Comparison of ENCODE assay signal across 8 mouse cellular contexts in genomic region chr5:118704148-118704547, GRCm38 (mm10).
A peak's percentile ranks its signal among the peaks of the same experiment; 100 is the strongest.
DNase-seq lines count a peak whose midpoint lies in the region; ATAC-seq and TF ChIP-seq lines count a peak whose summit lies in the region.

No protein-coding gene starts in this region.

- no peaks in the 10 kb centered on the region for H3K27me3 ChIP-seq in hindbrain, postnatal 0 days (ENCODE audit: insufficient read depth, low read length)
- H3K27me3 ChIP-seq in hindbrain, embryonic 13.5 days = no peaks in the 10 kb centered on the region
- H3K27me3 ChIP-seq in hindbrain, embryonic 12.5 days = no peaks in the 10 kb centered on the region

- 80% methylated on average over 3 of the region's 3 CpGs for WGBS in hindbrain, postnatal 0 days
- WGBS in hindbrain, embryonic 13.5 days = 83% methylated on average over 3 of the region's 3 CpGs
- WGBS in hindbrain, embryonic 12.5 days = 77% methylated on average over 3 of the region's 3 CpGs

- no peaks in the 10 kb centered on the region for H3K9me3 ChIP-seq in hindbrain, postnatal 0 days (ENCODE audit: low read length)
- no peaks in the 10 kb centered on the region for H3K9me3 ChIP-seq in hindbrain, embryonic 13.5 days
- no peaks in the 10 kb centered on the region for H3K9me3 ChIP-seq in hindbrain, embryonic 12.5 days (replicated peaks)

- H3K4me2 ChIP-seq in hindbrain, postnatal 0 days (ENCODE audit: low read depth, low read length) = no peak overlapping the region
- no peak overlapping the region for H3K4me2 ChIP-seq in hindbrain, embryonic 13.5 days
- no peak overlapping the region for H3K4me2 ChIP-seq in hindbrain, embryonic 12.5 days (replicated peaks)

- ATAC-seq in hindbrain, postnatal 0 days = no peak
- ATAC-seq in hindbrain, embryonic 13.5 days (ENCODE audit: low FRiP score) = no peak
- peak; percentile 60 for ATAC-seq in megakaryocyte, adult 5-6 weeks (ENCODE audit: poor library complexity, severe bottlenecking)
- ATAC-seq in hindbrain, embryonic 12.5 days (ENCODE audit: low FRiP score) = no peak

- H3K27ac ChIP-seq in hindbrain, postnatal 0 days = no peak overlapping the region
- no peak overlapping the region for H3K27ac ChIP-seq in hindbrain, embryonic 13.5 days
- no peak overlapping the region for H3K27ac ChIP-seq in hindbrain, embryonic 12.5 days

- no peaks in the 10 kb centered on the region for H3K36me3 ChIP-seq in hindbrain, postnatal 0 days (ENCODE audit: insufficient read depth, low read length)
- no peaks in the 10 kb centered on the region for H3K36me3 ChIP-seq in hindbrain, embryonic 13.5 days
- H3K36me3 ChIP-seq in hindbrain, embryonic 12.5 days = no peaks in the 10 kb centered on the region

- H3K4me1 ChIP-seq in hindbrain, postnatal 0 days (ENCODE audit: insufficient read depth, low read length) = peaks cover 56% of the 10 kb centered on the region
- H3K4me1 ChIP-seq in hindbrain, embryonic 13.5 days (replicated peaks) = peaks cover 90% of the 10 kb centered on the region
- peaks cover 78% of the 10 kb centered on the region for H3K4me1 ChIP-seq in hindbrain, embryonic 12.5 days

- DNase-seq in hindbrain, postnatal 0 days (ENCODE audit: low spot score) = no peak
- DNase-seq in B cell, adult 2 months = peak; percentile 81
- DNase-seq in NIH3T3 (ENCODE audit: low read depth) = peak; percentile 43
- no peak for DNase-seq in right cerebral cortex, adult 2 months (ENCODE audit: low spot score in 2 of 2)
- no peak for DNase-seq in layer of hippocampus, adult 9-10 months (ENCODE audit: low spot score)

- H3K9ac ChIP-seq in hindbrain, postnatal 0 days (replicated peaks; ENCODE audit: low read length) = no peak overlapping the region
- H3K9ac ChIP-seq in hindbrain, embryonic 13.5 days = no peak overlapping the region
- no peak overlapping the region for H3K9ac ChIP-seq in hindbrain, embryonic 12.5 days

- no peak overlapping the region for H3K4me3 ChIP-seq in hindbrain, postnatal 0 days (ENCODE audit: low read length)
- H3K4me3 ChIP-seq in hindbrain, embryonic 13.5 days = no peak overlapping the region
- no peak overlapping the region for H3K4me3 ChIP-seq in hindbrain, embryonic 12.5 days

- TF ChIP-seq CTCF in hindbrain, postnatal 0 days (IDR thresholded peaks at IDR 0.05; ENCODE audit: low read depth) = peak; percentile 61

Comparison
In these comparisons a context has a peak if more than half of its experiments do, and no peak if none do; other contexts are left out.
1. DNase-seq: peak in B cell, adult 2 months (2 of 2) and NIH3T3 (single experiment); none in hindbrain, postnatal 0 days (single experiment), right cerebral cortex, adult 2 months (0 of 2) and layer of hippocampus, adult 9-10 months (single experiment).